Mouse (Mus musculus): Measurements from ENCODE around the gene 1700021F07Rik. TPM values are rescaled to one million over a fixed set of nuclear protein-coding genes. Genes with fewer than 3 reads are reported as not detected.
A peak's percentile ranks its signal among the peaks of the same experiment; 100 is the strongest.

Gene 1700021F07Rik
- polyA plus RNA-seq, 1 experiment: not detected

GRCm38 (mm10) chr2:173516150-173516855 is 6.1 kb upstream of the 1700021F07Rik start:
- H3K4me3 ChIP-seq (ENCODE audit: control insufficient read depth, insufficient read depth, low read length): no peak overlapping the region
- WGBS: 96% methylated on average over 25 of the region's 25 CpGs

GRCm38 (mm10) chr2:173528493-173528892 is 6.1 kb downstream of the 1700021F07Rik start:
- WGBS: 76% methylated on average over 3 of the region's 3 CpGs
- H3K4me1 ChIP-seq (replicated peaks; ENCODE audit: control insufficient read depth, insufficient read depth, low read length): no peaks in the 10 kb centered on the region
- DNase-seq: no peak
- no peak overlapping the region for H3K4me3 ChIP-seq (ENCODE audit: control insufficient read depth, insufficient read depth, low read length)
- no peaks in the 10 kb centered on the region for H3K27me3 ChIP-seq (ENCODE audit: control insufficient read depth, insufficient read depth, low read length)
- no peak for TF ChIP-seq CTCF (IDR thresholded peaks at IDR 0.05; ENCODE audit: borderline replicate concordance, control insufficient read depth, extremely low read depth, insufficient read depth, low read length, poor library complexity)
- TF ChIP-seq POLR2A (IDR thresholded peaks at IDR 0.05; ENCODE audit: control insufficient read depth, extremely low read depth, insufficient read depth, low read length, poor library complexity): no peak
- no peaks in the 10 kb centered on the region for H3K36me3 ChIP-seq (ENCODE audit: control insufficient read depth, insufficient read depth, low read length)
- H3K27ac ChIP-seq (ENCODE audit: control insufficient read depth, insufficient read depth, low read length): no peak overlapping the region

More at GRCm38 (mm10) chr2:173516150-173516855, 6.1 kb upstream of the 1700021F07Rik start:
- no peak for TF ChIP-seq POLR2A (IDR thresholded peaks at IDR 0.05; ENCODE audit: control insufficient read depth, extremely low read depth, insufficient read depth, low read length, poor library complexity)
- TF ChIP-seq CTCF (IDR thresholded peaks at IDR 0.05; ENCODE audit: borderline replicate concordance, control insufficient read depth, extremely low read depth, insufficient read depth, low read length, poor library complexity): no peak
- Histone ChIP-seq H3K27ac (ENCODE audit: control insufficient read depth, insufficient read depth, low read length) (no peak overlapping the region), H3K36me3 (ENCODE audit: control insufficient read depth, insufficient read depth, low read length) (no peaks in the 10 kb centered on the region), H3K4me1 (replicated peaks; ENCODE audit: control insufficient read depth, insufficient read depth, low read length) (no peaks in the 10 kb centered on the region), H3K27me3 (ENCODE audit: control insufficient read depth, insufficient read depth, low read length) (no peaks in the 10 kb centered on the region)
- no peak for DNase-seq

- Histone ChIP-seq H3K4me3 (ENCODE audit: control insufficient read depth, insufficient read depth, low read length) (no peak overlapping the region), H3K27me3 (ENCODE audit: control insufficient read depth, insufficient read depth, low read length) (no peaks in the 10 kb centered on the region), H3K4me1 (replicated peaks; ENCODE audit: control insufficient read depth, insufficient read depth, low read length) (peaks cover 14% of the 10 kb centered on the region), H3K27ac (ENCODE audit: control insufficient read depth, insufficient read depth, low read length) (no peak overlapping the region), H3K36me3 (ENCODE audit: control insufficient read depth, insufficient read depth, low read length) (no peaks in the 10 kb centered on the region)
- 87% methylated on average over 15 of the region's 15 CpGs for WGBS
- TF ChIP-seq CTCF (IDR thresholded peaks at IDR 0.05; ENCODE audit: borderline replicate concordance, control insufficient read depth, extremely low read depth, insufficient read depth, low read length, poor library complexity) (no peak), POLR2A (IDR thresholded peaks at IDR 0.05; ENCODE audit: control insufficient read depth, extremely low read depth, insufficient read depth, low read length, poor library complexity) (no peak)
- no peak for DNase-seq
Measured at GRCm38 (mm10) chr2:173532711-173533462, 10.5 kb downstream of the 1700021F07Rik start.

- H3K27ac ChIP-seq (ENCODE audit: control insufficient read depth, insufficient read depth, low read length): no peak overlapping the region
- WGBS: 6% methylated on average over 7 of the region's 7 CpGs
- no peak overlapping the region for H3K4me3 ChIP-seq (ENCODE audit: control insufficient read depth, insufficient read depth, low read length)
- peak; percentile 51 for DNase-seq
- H3K27me3 ChIP-seq (ENCODE audit: control insufficient read depth, insufficient read depth, low read length): no peaks in the 10 kb centered on the region
- TF ChIP-seq CTCF (IDR thresholded peaks at IDR 0.05; ENCODE audit: borderline replicate concordance, control insufficient read depth, extremely low read depth, insufficient read depth, low read length, poor library complexity): no peak
- no peak for TF ChIP-seq POLR2A (IDR thresholded peaks at IDR 0.05; ENCODE audit: control insufficient read depth, extremely low read depth, insufficient read depth, low read length, poor library complexity)
- H3K36me3 ChIP-seq (ENCODE audit: control insufficient read depth, insufficient read depth, low read length): no peaks in the 10 kb centered on the region
- peaks cover 14% of the 10 kb centered on the region for H3K4me1 ChIP-seq (replicated peaks; ENCODE audit: control insufficient read depth, insufficient read depth, low read length)
Measured at GRCm38 (mm10) chr2:173534581-173534980, 12.2 kb downstream of the 1700021F07Rik start.

GRCm38 (mm10) chr2:173535390-173535789 is 13.0 kb downstream of the 1700021F07Rik start:
- WGBS: 91% methylated on average over 18 of the region's 18 CpGs
- H3K27ac ChIP-seq (ENCODE audit: control insufficient read depth, insufficient read depth, low read length): no peak overlapping the region
- H3K4me1 ChIP-seq (replicated peaks; ENCODE audit: control insufficient read depth, insufficient read depth, low read length): peaks cover 14% of the 10 kb centered on the region
- no peaks in the 10 kb centered on the region for H3K36me3 ChIP-seq (ENCODE audit: control insufficient read depth, insufficient read depth, low read length)
- no peak for TF ChIP-seq CTCF (IDR thresholded peaks at IDR 0.05; ENCODE audit: borderline replicate concordance, control insufficient read depth, extremely low read depth, insufficient read depth, low read length, poor library complexity)
- no peak for TF ChIP-seq POLR2A (IDR thresholded peaks at IDR 0.05; ENCODE audit: control insufficient read depth, extremely low read depth, insufficient read depth, low read length, poor library complexity)
- DNase-seq: no peak
- H3K4me3 ChIP-seq (ENCODE audit: control insufficient read depth, insufficient read depth, low read length): no peak overlapping the region
- H3K27me3 ChIP-seq (ENCODE audit: control insufficient read depth, insufficient read depth, low read length): no peaks in the 10 kb centered on the region

DNA sequence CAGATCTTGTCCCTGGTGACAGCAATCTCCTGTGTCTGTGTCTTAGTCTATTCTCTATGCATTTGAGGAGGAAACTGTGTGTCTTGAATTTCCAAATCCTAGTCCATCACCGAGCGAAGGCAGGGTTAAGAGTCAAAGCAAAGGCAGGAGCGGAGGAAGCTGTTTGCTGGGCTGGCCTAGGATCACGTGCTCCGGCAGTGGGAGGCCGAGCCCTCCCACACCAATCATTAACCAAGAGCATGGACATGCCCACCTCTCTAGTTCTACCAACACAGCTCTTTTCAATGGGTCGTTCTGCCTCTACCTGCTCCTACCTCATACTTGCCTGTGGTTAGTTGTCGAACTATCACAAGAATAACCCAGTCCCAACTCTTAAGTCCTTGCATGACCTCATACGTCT is 13.5 kb downstream of the 1700021F07Rik start:
- H3K4me3 ChIP-seq (ENCODE audit: control insufficient read depth, insufficient read depth, low read length): no peak overlapping the region
- H3K4me1 ChIP-seq (replicated peaks; ENCODE audit: control insufficient read depth, insufficient read depth, low read length): peaks cover 14% of the 10 kb centered on the region
- H3K27me3 ChIP-seq (ENCODE audit: control insufficient read depth, insufficient read depth, low read length): no peaks in the 10 kb centered on the region
- TF ChIP-seq CTCF (IDR thresholded peaks at IDR 0.05; ENCODE audit: borderline replicate concordance, control insufficient read depth, extremely low read depth, insufficient read depth, low read length, poor library complexity) (no peak), POLR2A (IDR thresholded peaks at IDR 0.05; ENCODE audit: control insufficient read depth, extremely low read depth, insufficient read depth, low read length, poor library complexity) (no peak)
- H3K27ac ChIP-seq (ENCODE audit: control insufficient read depth, insufficient read depth, low read length): no peak overlapping the region
- H3K36me3 ChIP-seq (ENCODE audit: control insufficient read depth, insufficient read depth, low read length): no peaks in the 10 kb centered on the region
- WGBS: 95% methylated on average over 9 of the region's 9 CpGs
- DNase-seq: no peak
